Mouse (Mus musculus): ENCODE results near the gene Itgb6.

DNA sequence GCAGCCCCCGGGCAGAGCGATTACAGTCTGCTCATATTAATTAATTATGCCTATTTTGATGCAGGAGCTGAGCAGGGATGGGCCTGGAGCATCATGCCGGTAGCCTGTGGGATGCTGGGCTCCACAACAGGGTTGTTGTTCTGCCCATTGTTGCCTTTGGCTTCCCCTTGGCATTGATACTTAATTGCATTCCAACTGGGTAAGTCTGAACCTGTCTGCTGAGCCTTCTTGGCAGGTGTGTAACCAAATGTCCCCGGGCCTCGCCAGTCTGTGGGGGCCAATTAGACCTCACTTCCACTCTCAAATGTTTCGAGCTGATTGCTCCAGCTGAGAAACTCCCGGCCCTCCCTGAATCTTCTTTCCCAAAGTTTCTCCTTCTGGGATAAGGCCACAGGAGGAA lies 24.9 kb downstream of the Itgb6 start:
- no peak for TF ChIP-seq CTCF (conservative IDR thresholded peaks at IDR 0.05; ENCODE audit: low read length)
- no peak for TF ChIP-seq POU5F1 (IDR thresholded peaks at IDR 0.05; ENCODE audit: borderline replicate concordance, low read length)
- no peak for TF ChIP-seq NANOG (IDR thresholded peaks at IDR 0.05; ENCODE audit: borderline replicate concordance, low read length)
